Mouse (Mus musculus) neural tube, embryonic 15.5 days (tissue): ENCODE results near the gene Dnajc11. TPM values are rescaled to one million over a fixed set of nuclear protein-coding genes. Genes with fewer than 3 reads are reported as not detected.

ENCODE experiments used
- ATAC-seq: fragments of 200-750 bp; cut with Nextera tagmentation; 2 replicates; pipeline ENCODE4 v1.8.0; 2017; ENCODE audit warnings: mild to moderate bottlenecking, moderate TSS enrichment, moderate library complexity; ENCODE audit not compliant: low FRiP score
- H3K27ac ChIP-seq: fragments of 300-500 bp; sonication (generic); replicated peaks from 2 replicates; pipeline ENCODE4 v1.5.1; 2015; ENCODE audit warnings: mild to moderate bottlenecking, inconsistent platforms
- H3K27me3 ChIP-seq: fragments of 300-500 bp; sonication (generic); replicated peaks from 2 replicates; pipeline ENCODE4 v1.6.1; 2015; ENCODE audit warnings: inconsistent platforms
- H3K36me3 ChIP-seq: fragments of 300-500 bp; sonication (generic); 2 replicates; pipeline ENCODE4 v1.6.1; 2015; ENCODE audit warnings: inconsistent platforms
- H3K4me1 ChIP-seq: fragments of 300-500 bp; sonication (generic); 2 replicates; pipeline ENCODE4 v1.6.1; 2015; ENCODE audit warnings: inconsistent platforms
- H3K4me2 ChIP-seq: fragments of 300-500 bp; sonication (generic); 2 replicates; pipeline ENCODE4 v1.6.1; 2015; ENCODE audit warnings: inconsistent platforms, mild to moderate bottlenecking, moderate library complexity
- H3K4me3 ChIP-seq: fragments of 300-500 bp; sonication (generic); replicated peaks from 2 replicates; pipeline ENCODE4 v1.5.1; 2015; ENCODE audit warnings: mild to moderate bottlenecking, inconsistent platforms
- H3K9ac ChIP-seq: fragments of 300-500 bp; sonication (generic); replicated peaks from 2 replicates; pipeline ENCODE4 v1.6.1; 2015; ENCODE audit warnings: mild to moderate bottlenecking, inconsistent platforms
- H3K9me3 ChIP-seq: fragments of 300-500 bp; sonication (generic); replicated peaks from 2 replicates; pipeline ENCODE4 v1.6.1; 2016; ENCODE audit warnings: inconsistent platforms
- WGBS: fragments of 180-500 bp; shearing (Covaris S2); methylation state at CpG from one replicate; pipeline ENCODE4 v1.1.7; 2015; ENCODE audit warnings: mixed read lengths; 5-methylcytosine and 5-hydroxymethylcytosine counted together
- polyA plus RNA-seq: library from polyadenylated mRNA; unstranded; fragments of >200 nt; fragmentation: Nextera tagmentation; extraction: Ambion mirVana; gene quantifications from 2 replicates; pipeline ENCODE4 v1.2.1, GENCODE M21; 2015

Gene Dnajc11
- polyA plus RNA-seq, 1 experiment from 2014 or later = 82.6 TPM

DNA sequence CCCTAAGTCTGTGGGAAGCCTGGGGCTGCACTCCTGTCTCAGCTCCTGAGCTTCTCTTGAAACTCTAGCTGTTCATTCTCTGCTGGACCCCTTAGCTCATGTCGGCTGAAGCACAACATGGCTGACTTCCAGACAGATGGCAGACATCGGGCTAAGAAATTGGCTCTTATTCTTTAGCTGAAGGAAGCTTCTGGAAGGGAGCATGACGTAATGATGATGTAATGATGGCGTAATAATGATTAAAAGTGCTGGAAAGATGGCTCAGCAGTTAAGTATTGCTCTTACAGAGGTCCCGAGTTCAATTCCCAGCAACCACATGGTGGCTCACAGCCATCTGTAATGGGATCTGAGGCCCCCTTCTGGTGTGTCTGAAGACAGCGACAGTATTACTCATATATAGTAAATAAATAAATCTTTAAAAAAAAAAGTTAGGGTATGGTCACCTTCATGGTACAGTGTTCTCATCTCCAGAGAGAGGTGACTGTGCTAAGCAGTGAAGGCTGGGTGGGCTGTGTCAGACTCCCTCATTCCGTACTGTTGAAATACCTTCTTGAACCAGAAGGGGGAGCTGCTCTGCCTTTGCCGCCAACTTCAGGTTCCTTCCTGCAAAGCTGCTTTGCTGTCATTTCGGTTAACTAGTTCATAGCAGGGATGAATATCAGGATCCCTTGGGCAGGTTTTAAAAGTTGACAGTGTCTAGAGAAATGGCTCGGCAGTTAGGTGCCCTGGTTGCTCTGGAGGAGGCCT is 38.9 kb downstream of the Dnajc11 start:
- no peak for ATAC-seq
- Histone ChIP-seq H3K9me3 (no peaks in the 10 kb centered on the region), H3K9ac (no peak overlapping the region), H3K4me2 (no peak overlapping the region), H3K4me3 (no peak overlapping the region), H3K27me3 (no peaks in the 10 kb centered on the region), H3K36me3 (peaks cover 46% of the 10 kb centered on the region), H3K27ac (no peak overlapping the region), H3K4me1 (peaks cover 10% of the 10 kb centered on the region; the same call in 1 of the 2 replicates)
- WGBS = 73% methylated on average over 10 of the region's 10 CpGs

DNA sequence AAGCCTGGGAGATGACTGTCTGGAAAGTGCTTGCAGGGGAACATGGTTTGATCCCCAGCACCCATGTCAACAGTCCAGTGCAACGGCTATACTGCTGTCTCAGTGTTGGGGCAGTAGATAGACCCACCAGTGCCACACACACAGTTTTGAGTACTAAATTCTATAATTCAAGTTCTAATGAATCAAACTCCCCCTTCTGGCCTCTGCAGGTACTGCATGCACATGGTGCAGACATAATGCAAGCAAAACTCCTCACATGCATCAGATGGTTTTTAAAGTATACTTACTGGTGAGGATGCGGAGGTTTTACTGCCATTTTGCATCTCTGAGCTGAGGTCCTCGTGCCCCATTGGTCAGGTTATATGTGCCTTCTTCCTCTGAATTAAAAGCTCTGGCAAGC is 42.0 kb downstream of the Dnajc11 start:
- 96% methylated on average over 3 of the region's 3 CpGs for WGBS
- Histone ChIP-seq H3K9ac (no peak overlapping the region), H3K4me2 (no peak overlapping the region), H3K9me3 (no peaks in the 10 kb centered on the region), H3K4me3 (no peak overlapping the region), H3K4me1 (peaks cover 4% of the 10 kb centered on the region), H3K36me3 (peaks cover 45% of the 10 kb centered on the region), H3K27me3 (no peaks in the 10 kb centered on the region), H3K27ac (no peak overlapping the region)
- ATAC-seq = no peak

- 42% methylated on average over 10 of the region's 10 CpGs for WGBS
- Histone ChIP-seq H3K27me3 (no peaks in the 10 kb centered on the region), H3K4me1 (peaks cover 6% of the 10 kb centered on the region), H3K9ac (no peak overlapping the region), H3K4me2 (no peak overlapping the region), H3K36me3 (peaks cover 50% of the 10 kb centered on the region), H3K27ac (peak overlapping the region; percentile 58), H3K9me3 (no peaks in the 10 kb centered on the region), H3K4me3 (no peak overlapping the region)
- ATAC-seq = 0 out of 2 replicates have a peak, but pooled peaks have one; percentile 18
Observed at GRCm38 (mm10) chr4:151977748-151978147, 44.3 kb downstream of the Dnajc11 start.

DNA sequence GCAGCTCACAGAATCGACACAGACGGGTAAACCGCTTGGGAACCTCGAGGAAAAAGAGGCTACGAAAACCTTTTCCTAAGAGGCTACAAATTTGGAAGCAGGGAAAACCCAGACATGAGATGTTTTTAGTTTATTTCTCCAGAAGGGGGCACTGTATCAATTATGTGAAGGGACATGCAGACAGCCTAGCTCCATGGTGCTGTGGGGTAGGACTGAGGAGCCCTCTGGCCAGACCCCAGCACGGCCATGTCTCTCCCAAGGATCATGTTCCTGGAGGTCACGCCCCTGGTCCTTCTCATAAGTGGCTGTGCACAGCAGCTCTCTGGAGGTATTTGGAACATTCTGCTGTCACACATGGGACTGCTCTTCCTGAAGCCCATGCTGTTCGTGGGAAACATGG is 47.2 kb downstream of the Dnajc11 start:
- Histone ChIP-seq H3K36me3 (peaks cover 34% of the 10 kb centered on the region), H3K27ac (no peak overlapping the region), H3K4me1 (peaks cover 7% of the 10 kb centered on the region), H3K27me3 (no peaks in the 10 kb centered on the region), H3K4me3 (no peak overlapping the region), H3K4me2 (no peak overlapping the region), H3K9me3 (no peaks in the 10 kb centered on the region), H3K9ac (no peak overlapping the region)
- 78% methylated on average over 8 of the region's 8 CpGs for WGBS
- no peak for ATAC-seq

- Histone ChIP-seq H3K27ac (no peak overlapping the region; the same call in 1 of the 2 replicates), H3K9ac (no peak overlapping the region), H3K4me3 (no peak overlapping the region), H3K9me3 (no peaks in the 10 kb centered on the region), H3K36me3 (peaks cover 31% of the 10 kb centered on the region), H3K4me2 (no peak overlapping the region), H3K4me1 (peaks cover 14% of the 10 kb centered on the region), H3K27me3 (no peaks in the 10 kb centered on the region)
- 9% methylated on average over 5 of the region's 5 CpGs for WGBS
- ATAC-seq = peak; percentile 58; the same call in 1 of the 2 replicates
Observed at GRCm38 (mm10) chr4:151981363-151981762, 47.9 kb downstream of the Dnajc11 start.

- Histone ChIP-seq H3K9me3 (no peaks in the 10 kb centered on the region), H3K4me1 (peaks cover 28% of the 10 kb centered on the region), H3K27me3 (no peaks in the 10 kb centered on the region), H3K27ac (no peak overlapping the region), H3K4me2 (no peak overlapping the region), H3K36me3 (peaks cover 25% of the 10 kb centered on the region), H3K4me3 (no peak overlapping the region), H3K9ac (no peak overlapping the region)
- ATAC-seq = no peak
- 74% methylated on average over 17 of the region's 17 CpGs for WGBS
Observed at GRCm38 (mm10) chr4:151983043-151983442, 49.6 kb downstream of the Dnajc11 start.

GRCm38 (mm10) chr4:151983560-151983959 is 50.1 kb downstream of the Dnajc11 start:
- ATAC-seq = no peak
- H3K36me3 ChIP-seq = peaks cover 25% of the 10 kb centered on the region
- peaks cover 28% of the 10 kb centered on the region for H3K4me1 ChIP-seq
- no peak overlapping the region for H3K27ac ChIP-seq
- no peak overlapping the region for H3K4me2 ChIP-seq
- no peak overlapping the region for H3K4me3 ChIP-seq
- no peak overlapping the region for H3K9ac ChIP-seq
- H3K27me3 ChIP-seq = no peaks in the 10 kb centered on the region
- H3K9me3 ChIP-seq = no peaks in the 10 kb centered on the region
- 43% methylated on average over 8 of the region's 9 CpGs for WGBS

DNA sequence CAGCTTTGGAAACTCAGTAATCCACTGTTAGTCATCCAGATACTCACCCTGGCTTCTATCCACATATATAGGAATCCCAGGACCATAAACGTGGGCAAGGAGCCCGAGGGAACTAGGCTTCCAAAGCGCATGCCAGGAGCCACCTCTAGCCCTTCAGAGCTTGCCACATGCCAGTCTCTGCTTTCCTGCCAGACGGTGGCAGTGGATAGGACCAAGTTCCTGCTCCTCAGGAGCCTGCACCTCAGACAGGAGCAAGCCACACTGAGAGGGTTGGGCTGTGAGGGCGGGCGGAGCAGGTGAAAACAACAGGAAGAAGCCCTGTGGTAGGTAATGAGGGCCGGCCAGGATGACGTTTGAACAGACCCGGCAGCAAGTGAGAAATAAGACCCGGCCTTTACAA is 52.4 kb downstream of the Dnajc11 start:
- Histone ChIP-seq H3K4me1 (peaks cover 32% of the 10 kb centered on the region), H3K36me3 (peaks cover 29% of the 10 kb centered on the region), H3K27me3 (no peaks in the 10 kb centered on the region), H3K27ac (no peak overlapping the region), H3K9ac (0 out of 2 replicates have a peak overlapping the region, but pooled peaks have one; percentile 26), H3K4me3 (no peak overlapping the region), H3K9me3 (no peaks in the 10 kb centered on the region), H3K4me2 (no peak overlapping the region)
- ATAC-seq = no peak
- 26% methylated on average over 10 of the region's 10 CpGs for WGBS

DNA sequence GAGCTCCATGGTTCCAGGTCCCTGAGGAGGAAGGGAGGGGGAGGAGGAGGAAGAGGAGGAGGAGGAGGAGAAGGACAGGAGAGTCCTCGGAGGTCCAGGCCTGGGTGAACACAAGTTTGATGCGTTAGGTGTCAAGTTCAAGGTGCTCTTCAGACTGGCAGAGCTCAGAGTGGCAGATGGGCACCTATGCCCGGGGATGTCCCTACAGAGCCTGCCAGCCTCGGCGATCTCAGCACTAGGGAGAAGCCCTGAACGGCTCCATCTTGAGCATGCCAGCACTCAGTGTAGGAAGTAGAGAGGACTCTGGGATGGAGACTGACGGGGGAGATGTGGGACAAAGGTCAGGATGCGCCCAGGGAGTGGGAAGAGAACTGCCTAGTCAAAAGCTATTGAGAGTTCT is 53.2 kb downstream of the Dnajc11 start:
- Histone ChIP-seq H3K4me3 (no peak overlapping the region), H3K36me3 (peaks cover 33% of the 10 kb centered on the region), H3K4me2 (peak overlapping the region; percentile 6; the same call in 1 of the 2 replicates), H3K27me3 (no peaks in the 10 kb centered on the region), H3K9ac (no peak overlapping the region), H3K4me1 (peaks cover 29% of the 10 kb centered on the region), H3K27ac (no peak overlapping the region), H3K9me3 (no peaks in the 10 kb centered on the region)
- WGBS = 63% methylated on average over 8 of the region's 8 CpGs
- ATAC-seq = no peak

- Histone ChIP-seq H3K27ac (peak overlapping the region; percentile 87), H3K27me3 (no peaks in the 10 kb centered on the region), H3K36me3 (peaks cover 37% of the 10 kb centered on the region), H3K4me1 (peaks cover 29% of the 10 kb centered on the region), H3K9me3 (no peaks in the 10 kb centered on the region), H3K9ac (peak overlapping the region; percentile 92), H3K4me2 (peak overlapping the region; percentile 77), H3K4me3 (peak overlapping the region; percentile 87)
- ATAC-seq = no peak
- 27% methylated on average over 10 of the region's 10 CpGs for WGBS
Observed at GRCm38 (mm10) chr4:151988014-151988341, 54.5 kb downstream of the Dnajc11 start.

- peaks cover 33% of the 10 kb centered on the region for H3K36me3 ChIP-seq
- no peaks in the 10 kb centered on the region for H3K9me3 ChIP-seq
- peak within 1 kb of the TSS; percentile 92 for H3K9ac ChIP-seq
- peak; percentile 83 for ATAC-seq
- H3K27me3 ChIP-seq = no peaks in the 10 kb centered on the region
- peak within 1 kb of the TSS; percentile 77 for H3K4me2 ChIP-seq
- peak within 1 kb of the TSS; percentile 87 for H3K4me3 ChIP-seq
- under 1% methylated on average over 52 of the region's 54 CpGs for WGBS
- H3K4me1 ChIP-seq = peaks cover 34% of the 10 kb centered on the region
- H3K27ac ChIP-seq = peak within 1 kb of the TSS; percentile 87
Observed at GRCm38 (mm10) chr4:151988342-151989109, 55.0 kb downstream of the Dnajc11 start, which contains the start of gene Thap3. Thap3 (minus strand) TSS chr4:151988997.

- peak overlapping the region; percentile 77 for H3K4me2 ChIP-seq
- H3K9me3 ChIP-seq = no peaks in the 10 kb centered on the region
- H3K27ac ChIP-seq = peak overlapping the region; percentile 87
- H3K4me1 ChIP-seq = peaks cover 40% of the 10 kb centered on the region
- WGBS = 33% methylated on average over 6 of the region's 6 CpGs
- peak overlapping the region; percentile 92 for H3K9ac ChIP-seq
- peak overlapping the region; percentile 87 for H3K4me3 ChIP-seq
- peaks cover 32% of the 10 kb centered on the region for H3K36me3 ChIP-seq
- H3K27me3 ChIP-seq = no peaks in the 10 kb centered on the region
- peak; percentile 3; the same call in 1 of the 2 replicates for ATAC-seq
Observed at GRCm38 (mm10) chr4:151989110-151989488, 55.6 kb downstream of the Dnajc11 start.
